Mouse (Mus musculus) thymus, postnatal 4 days (tissue): ENCODE results near the gene Grrp1.

Experiments
- DNase-seq: peaks from one replicate; pipeline ENCODE4 v3.0.0; 2021

Grrp1 gene

DNA sequence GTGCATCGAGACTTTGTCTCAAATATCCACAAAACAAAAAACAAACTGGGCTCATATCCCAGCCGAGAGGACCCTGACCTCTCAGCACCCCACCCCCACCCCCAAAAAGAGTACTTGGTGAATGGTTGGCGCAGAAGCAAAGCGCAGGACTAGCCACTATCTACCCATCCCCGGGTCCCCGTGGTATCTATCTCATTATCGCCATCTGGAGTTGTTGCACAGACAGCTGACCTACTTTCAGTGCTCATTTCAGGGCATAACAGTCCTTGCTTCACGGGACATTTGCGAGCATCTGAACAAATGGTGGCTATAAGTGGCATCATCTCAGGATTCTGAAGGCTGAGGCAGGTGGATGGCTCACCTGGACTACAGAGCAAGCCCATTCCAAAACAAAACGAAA, 15.2 kb downstream of the Grrp1 start:
- DNase-seq = no peak

DNA sequence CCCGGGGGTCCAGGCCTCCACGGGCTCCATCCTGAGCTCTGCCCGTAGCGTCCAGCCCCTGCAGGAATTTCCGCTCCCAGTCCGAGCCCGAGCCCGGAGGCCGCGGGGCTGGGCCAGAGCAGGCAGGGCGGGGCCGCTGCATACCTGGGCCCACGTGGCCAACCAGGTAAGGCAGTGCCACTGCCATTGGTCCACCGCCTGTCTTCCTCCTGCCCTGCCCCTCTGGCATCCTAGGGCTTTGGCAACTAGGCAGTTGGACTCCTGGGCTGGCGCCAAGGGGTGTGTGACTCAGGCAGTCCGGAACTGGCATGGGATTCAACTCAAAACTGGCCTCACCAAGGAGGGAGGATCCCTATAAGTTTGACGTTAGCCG, 15.6 kb downstream of the Grrp1 start, which contains the start of gene Cnksr1:
Cnksr1 (minus strand) TSS at position 121 of the 373 bp plus-strand sequence.
- no peak for DNase-seq

DNA sequence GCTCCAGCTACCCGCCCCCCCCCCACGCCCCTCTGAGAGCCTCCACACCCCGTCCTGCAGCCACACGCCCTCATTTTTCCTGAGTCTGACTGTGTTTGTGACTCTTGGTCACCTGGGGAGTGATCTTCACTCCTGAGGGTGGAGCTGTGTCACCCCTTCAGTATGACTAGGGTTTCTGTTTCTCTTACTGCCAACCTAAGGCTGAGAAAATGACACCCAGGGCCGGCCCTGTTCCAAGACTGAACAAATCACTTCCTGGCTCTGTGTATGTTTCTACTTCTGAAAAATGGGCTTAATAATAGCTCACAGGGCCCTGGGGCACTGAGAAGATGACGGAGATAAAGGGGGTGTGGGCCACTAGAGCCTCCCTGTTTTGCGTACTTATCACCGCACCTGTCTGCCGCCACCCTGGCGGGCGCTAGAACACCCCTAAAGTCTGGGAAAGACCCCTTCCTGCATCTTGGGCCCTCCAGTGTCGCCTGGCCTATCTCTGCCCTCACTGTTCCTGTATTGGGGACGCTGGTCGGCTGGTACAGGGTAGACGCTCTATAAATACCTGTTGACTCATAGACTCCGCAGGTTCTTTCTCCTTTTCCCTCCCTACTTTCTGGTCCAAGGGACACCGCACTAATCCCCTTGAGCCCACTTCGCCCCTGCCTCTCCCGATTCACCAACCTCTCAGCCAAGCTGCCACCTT, 16.2 kb downstream of the Grrp1 start:
- no peak for DNase-seq

DNA sequence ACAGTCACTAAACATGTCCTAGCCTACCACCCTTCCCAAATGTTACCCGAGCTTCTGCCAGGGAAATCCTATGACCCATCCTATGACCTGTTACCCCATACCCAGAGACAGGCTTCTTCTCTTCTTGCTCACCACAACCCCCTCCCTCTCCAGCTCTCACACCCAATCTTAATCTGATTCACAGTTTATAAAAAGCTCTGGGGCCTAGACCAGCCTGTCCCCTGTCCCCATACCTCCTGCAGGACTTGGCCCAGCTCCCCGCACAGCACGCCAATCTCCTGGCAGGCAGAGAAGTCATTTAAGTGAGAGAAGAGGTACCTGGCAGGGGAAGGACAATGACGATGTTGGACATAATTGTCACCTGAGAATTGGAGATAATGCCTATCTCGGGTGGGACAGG, 19.0 kb downstream of the Grrp1 start:
- no peak for DNase-seq

DNA sequence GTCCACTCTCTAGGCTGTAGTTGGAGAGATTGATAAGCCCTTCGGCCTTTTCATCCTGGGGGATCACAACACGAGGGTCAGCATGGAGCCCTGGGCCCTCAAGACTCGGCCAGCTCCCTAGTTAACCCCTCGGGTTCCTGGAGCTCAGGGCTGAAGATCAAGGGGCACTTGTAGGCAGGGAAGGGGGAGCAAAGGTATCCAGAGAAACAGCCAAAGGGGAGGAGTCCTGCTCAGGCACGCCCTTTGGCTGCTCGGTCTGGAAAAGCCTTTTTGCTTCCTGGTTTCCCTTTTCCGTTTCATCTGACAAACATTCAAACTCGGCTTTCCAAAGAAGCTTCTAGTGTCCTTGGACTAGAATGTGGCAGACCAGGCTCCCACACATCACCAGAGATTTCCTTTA, 23.5 kb downstream of the Grrp1 start:
- no peak for DNase-seq

DNA sequence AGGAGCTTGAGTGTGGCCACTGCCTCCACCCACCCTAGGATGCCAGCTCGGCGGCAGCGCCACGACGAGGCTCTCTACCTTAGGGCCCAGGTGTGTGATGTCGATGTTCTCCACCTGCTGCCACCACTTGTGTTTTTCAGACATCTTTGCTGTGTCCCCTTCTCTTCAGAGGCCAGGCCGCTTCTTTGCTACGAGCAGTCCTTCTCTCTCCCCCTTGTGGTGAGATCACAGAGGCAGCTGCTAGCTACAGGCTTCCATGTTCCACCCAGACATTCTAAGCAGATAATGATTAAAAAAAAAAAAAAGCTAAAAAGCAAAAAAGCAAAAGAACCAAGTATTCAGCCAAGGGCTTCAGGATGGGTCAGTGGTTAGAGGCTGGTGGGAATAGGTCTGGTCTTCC, 26.7 kb downstream of the Grrp1 start, which contains the start of gene Catsper4:
Catsper4 (minus strand) TSS at position 190 of the 400 bp plus-strand sequence.
- peak; percentile 42 for DNase-seq

DNA sequence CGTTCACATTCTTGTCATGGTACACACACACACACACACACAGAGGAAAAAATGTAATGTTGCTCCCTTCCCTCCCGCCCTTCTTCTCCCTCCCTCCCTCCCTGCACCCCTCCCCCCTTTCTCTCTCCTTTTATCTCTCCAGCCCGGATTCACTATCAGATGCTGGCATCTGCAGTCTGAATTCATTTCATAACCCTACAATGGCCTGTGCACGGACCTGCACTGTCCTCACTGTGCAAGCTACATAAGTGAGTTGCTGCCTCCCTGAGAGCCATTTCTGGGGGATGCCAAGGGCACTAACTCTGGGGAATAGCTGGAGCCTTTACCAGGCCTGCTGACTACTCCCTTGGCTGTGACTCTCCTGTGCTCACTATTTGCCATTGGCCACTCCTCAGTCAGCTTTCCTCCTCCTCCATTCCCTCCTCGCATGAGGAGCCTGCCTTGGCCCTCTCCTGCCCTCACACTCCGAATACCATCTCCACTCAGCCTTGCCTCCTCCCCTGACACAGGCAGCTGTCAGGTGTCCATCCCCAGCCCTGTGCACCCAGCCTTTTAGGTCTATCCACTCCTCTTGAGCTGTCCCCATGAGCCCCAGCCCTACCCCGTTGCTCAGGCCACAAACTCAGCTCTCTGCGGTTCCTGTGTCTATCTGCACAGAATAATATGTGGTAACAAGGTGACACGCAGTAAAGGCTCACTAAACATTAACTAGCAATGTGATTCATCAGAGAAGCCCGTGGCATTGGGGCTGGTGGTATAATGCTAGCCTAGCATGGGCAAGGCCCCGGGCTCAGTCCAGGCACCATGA, 30.9 kb downstream of the Grrp1 start:
- DNase-seq = no peak

DNA sequence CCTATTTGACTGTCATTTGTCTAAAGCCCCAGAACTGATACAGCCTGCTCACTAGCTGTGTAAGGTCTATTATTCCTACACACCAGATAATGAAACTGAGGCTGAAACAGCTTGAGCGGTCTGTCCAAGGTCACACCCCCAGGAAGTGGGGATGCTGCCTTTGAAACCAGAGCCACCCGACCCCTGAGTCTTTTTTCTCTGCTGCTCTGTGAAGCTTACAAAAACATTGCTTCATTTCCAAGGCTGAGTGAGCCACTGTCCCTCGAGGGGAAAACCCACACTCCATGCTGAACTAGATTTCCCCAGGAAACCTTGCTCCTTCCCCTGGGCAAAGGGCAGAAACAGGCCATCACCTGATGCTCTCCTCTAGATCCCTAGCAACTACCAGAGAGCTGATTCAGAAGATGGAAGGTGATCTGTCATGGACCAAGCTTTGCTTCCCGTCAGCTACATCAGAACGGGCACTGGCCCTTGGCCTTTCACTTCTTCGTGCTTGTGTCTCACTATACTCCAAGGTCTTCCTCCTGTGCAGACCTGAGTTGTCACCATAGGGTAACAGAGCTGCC, 47.3 kb downstream of the Grrp1 start:
- no peak for DNase-seq

DNA sequence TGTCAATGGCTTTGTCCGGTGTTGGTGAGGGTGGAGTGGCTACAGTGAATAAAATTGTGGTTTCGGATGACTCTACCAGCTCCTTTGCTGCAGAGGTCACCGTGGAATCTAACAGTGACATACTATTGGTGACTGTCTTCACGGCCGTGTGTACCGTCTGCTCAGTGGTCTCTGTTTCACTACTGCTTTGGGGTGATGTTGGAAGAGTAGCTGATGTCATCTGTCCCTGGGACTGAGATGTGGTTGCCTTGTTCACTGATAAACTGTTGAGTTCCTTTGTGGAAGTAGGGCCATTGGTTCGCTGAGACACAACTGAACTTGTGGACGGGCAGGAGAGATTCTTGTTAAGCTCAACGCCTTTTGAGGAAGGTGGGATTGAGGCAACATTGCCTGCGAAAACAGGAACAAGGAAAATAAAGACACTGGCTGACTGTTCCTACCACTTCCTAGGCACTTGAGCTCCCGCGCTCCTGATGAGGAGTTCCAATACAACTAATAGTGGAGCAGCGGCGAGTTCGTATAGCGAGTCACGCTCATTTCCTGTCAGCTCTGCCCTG, 50.5 kb downstream of the Grrp1 start:
- no peak for DNase-seq

DNA sequence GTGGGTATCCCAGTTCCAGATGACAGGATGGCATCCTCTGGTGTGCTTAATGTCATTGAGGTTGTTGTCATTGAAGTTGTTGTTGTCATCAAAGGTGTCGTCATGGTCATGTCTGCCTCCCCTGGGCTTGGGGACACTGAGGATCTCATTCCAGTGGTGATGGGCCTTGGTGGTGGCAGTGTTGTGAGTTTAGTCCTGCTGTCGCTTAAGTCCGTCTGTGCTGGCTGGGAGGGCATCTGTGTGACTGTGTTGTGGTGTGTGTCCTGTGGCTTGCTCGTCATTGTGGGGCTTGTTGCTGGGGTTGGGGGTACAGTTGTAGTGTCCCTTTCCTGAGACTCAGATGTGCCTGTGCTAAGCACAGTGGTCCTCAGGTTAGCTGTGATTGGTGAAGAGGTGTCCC, 51.0 kb downstream of the Grrp1 start, which contains the start of gene Gm7534:
Gm7534 (minus strand) TSS at position 101 of the 400 bp plus-strand sequence.
- no peak for DNase-seq
